Mouse (Mus musculus): ENCODE results near the gene Cltrn. TPM values are rescaled to one million over a fixed set of nuclear protein-coding genes. Genes with fewer than 3 reads are reported as not detected.

The Cltrn gene
- polyA plus RNA-seq, 1 experiment = 3.4 TPM

DNA sequence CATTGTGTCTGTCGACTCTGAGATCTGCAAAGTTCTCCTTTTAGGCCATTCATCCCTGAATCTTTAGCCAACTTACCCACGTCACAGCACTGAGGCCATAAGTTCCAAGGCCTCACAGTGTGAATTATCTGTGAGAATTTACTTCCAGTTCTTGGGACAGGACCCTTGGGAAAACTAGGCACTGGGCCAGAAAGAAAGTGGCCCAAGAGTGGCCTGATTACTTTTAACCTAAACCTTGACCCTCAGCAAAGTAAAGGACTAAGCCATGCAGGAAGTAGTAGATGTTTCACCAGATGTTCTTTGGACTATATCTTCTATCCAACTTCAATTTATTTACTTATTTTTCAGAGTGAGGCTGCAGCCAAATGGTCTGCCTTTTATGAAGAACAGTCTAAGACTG, 64.1 kb downstream of the Cltrn start:
- no peaks in the 10 kb centered on the region for H3K4me1 ChIP-seq (ENCODE audit: control insufficient read depth, insufficient read depth, low read length)
- no peak for TF ChIP-seq POLR2A (IDR thresholded peaks at IDR 0.05; ENCODE audit: borderline replicate concordance, control insufficient read depth, low read depth, low read length)
- no peak for TF ChIP-seq CTCF (IDR thresholded peaks at IDR 0.05; ENCODE audit: control insufficient read depth, insufficient read depth, low read length)
- no peak overlapping the region for H3K27ac ChIP-seq (ENCODE audit: control insufficient read depth, insufficient read depth, low read depth, low read length, poor library complexity)
- WGBS = 71% methylated on average over 2 of the region's 2 CpGs
- no peak overlapping the region for H3K4me3 ChIP-seq (replicated peaks; ENCODE audit: control insufficient read depth, low read depth, low read length)

DNA sequence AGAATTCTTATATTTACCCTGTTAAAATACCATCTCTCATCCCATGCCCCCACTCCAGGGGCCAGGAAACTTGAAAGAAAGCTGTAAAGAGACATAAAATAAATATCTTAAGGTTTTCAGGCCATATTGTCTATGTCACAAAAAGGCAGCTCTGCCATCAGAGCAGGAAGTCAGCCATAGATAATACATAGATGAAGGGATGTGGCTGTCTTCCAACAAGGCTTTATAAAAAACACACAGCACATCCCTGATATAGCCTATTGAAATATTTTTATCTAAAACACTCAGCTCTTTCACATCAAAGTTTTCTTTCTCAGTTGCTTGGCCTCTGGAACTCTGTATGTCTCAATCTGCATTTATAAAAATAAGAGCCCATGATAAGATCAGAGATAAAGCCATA, 65.0 kb downstream of the Cltrn start:
- Histone ChIP-seq H3K27ac (ENCODE audit: control insufficient read depth, insufficient read depth, low read depth, low read length, poor library complexity) (no peak overlapping the region), H3K4me3 (replicated peaks; ENCODE audit: control insufficient read depth, low read depth, low read length) (no peak overlapping the region), H3K4me1 (ENCODE audit: control insufficient read depth, insufficient read depth, low read length) (no peaks in the 10 kb centered on the region)
- TF ChIP-seq POLR2A (IDR thresholded peaks at IDR 0.05; ENCODE audit: borderline replicate concordance, control insufficient read depth, low read depth, low read length) (no peak), CTCF (IDR thresholded peaks at IDR 0.05; ENCODE audit: control insufficient read depth, insufficient read depth, low read length) (no peak)

DNA sequence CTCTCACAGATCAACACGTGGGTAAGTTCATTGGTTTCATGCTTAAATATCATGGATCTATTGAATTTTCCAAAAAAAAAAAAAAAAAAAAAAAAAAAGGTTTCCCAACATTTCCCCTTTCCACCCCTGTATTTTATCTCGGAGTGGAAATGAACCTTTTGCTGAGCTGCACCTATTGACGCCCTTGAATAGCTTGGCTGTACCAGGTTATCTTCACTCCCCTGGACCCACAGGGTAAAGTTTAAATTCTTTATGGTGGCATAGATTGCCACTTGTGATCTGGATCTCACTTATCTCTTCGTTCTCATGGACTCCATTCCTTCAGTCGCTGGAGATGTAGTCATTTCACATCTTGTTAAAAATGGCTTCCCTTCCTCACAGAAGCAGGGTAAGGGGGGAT, 66.0 kb downstream of the Cltrn start:
- WGBS = 75% methylated on average over 5 of the region's 5 CpGs
- Histone ChIP-seq H3K27ac (ENCODE audit: control insufficient read depth, insufficient read depth, low read depth, low read length, poor library complexity) (no peak overlapping the region), H3K4me3 (replicated peaks; ENCODE audit: control insufficient read depth, low read depth, low read length) (no peak overlapping the region), H3K4me1 (ENCODE audit: control insufficient read depth, insufficient read depth, low read length) (no peaks in the 10 kb centered on the region)
- TF ChIP-seq CTCF (IDR thresholded peaks at IDR 0.05; ENCODE audit: control insufficient read depth, insufficient read depth, low read length) = no peak

DNA sequence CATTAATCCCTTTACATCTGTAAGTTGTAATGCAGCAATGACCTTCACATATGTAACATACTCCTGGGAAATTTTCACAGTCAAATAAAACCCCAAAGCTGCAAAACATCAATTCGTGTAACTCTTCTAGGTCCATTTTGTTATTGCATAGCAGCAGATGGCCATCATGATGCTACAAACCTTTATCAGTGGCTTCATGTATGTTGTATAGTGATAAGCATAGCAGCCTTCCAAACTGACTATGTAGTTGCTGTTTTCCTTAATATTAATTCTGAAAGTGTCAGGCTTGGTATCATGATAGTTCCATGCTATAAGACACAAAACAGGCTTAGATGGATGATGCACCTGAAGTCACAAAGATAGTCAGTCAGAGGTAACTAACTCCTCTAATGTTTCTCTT, 76.1 kb downstream of the Cltrn start:
- 39% methylated on average over 1 of the region's 1 CpGs for WGBS
- Histone ChIP-seq H3K4me1 (ENCODE audit: control insufficient read depth, insufficient read depth, low read length) (no peaks in the 10 kb centered on the region), H3K4me3 (replicated peaks; ENCODE audit: control insufficient read depth, low read depth, low read length) (no peak overlapping the region), H3K27ac (ENCODE audit: control insufficient read depth, insufficient read depth, low read depth, low read length, poor library complexity) (no peak overlapping the region)
- no peak for TF ChIP-seq CTCF (IDR thresholded peaks at IDR 0.05; ENCODE audit: control insufficient read depth, insufficient read depth, low read length)
- TF ChIP-seq POLR2A (IDR thresholded peaks at IDR 0.05; ENCODE audit: borderline replicate concordance, control insufficient read depth, low read depth, low read length) = no peak

Other genes starting within 250 kb of the Cltrn start
- 6.6 and 24.8 TPM in 2 replicates for gene Ap1s2, start 179.8 kb upstream of the Cltrn start, polyA plus RNA-seq (2011; ENCODE audit: insufficient read depth, insufficient read length, low replicate concordance, missing spikeins)
- gene Zrsr2, start 130.2 kb upstream of the Cltrn start, polyA plus RNA-seq (2011; ENCODE audit: insufficient read depth, insufficient read length, low replicate concordance, missing spikeins) = 52.8 and 63.6 TPM in 2 replicates
- gene Car5b, start 60.8 kb upstream of the Cltrn start, polyA plus RNA-seq (2011; ENCODE audit: insufficient read depth, insufficient read length, low replicate concordance, missing spikeins) = 0.84 and 1.2 TPM in 2 replicates
- 5.2 and 9.1 TPM in 2 replicates for gene Siah1b, start 12.3 kb upstream of the Cltrn start, polyA plus RNA-seq (2011; ENCODE audit: insufficient read depth, insufficient read length, low replicate concordance, missing spikeins)
- gene Ace2, start 50.5 kb downstream of the Cltrn start, polyA plus RNA-seq (2011; ENCODE audit: insufficient read depth, insufficient read length, low replicate concordance, missing spikeins) = 0.72 TPM in 1 of 2 replicates, not detected in the other
- gene Bmx, start 169.4 kb downstream of the Cltrn start, polyA plus RNA-seq (2011; ENCODE audit: insufficient read depth, insufficient read length, low replicate concordance, missing spikeins) = 8.0 and 19.2 TPM in 2 replicates
- 3.0 and 10.2 TPM in 2 replicates for gene Pir, start 180.5 kb downstream of the Cltrn start, polyA plus RNA-seq (2011; ENCODE audit: insufficient read depth, insufficient read length, low replicate concordance, missing spikeins)

All from bone marrow, adult 2 months (tissue).